Mouse (Mus musculus) liver, embryonic 14.5 days (tissue): ENCODE data around the gene Cnbp. TPM values are rescaled to one million over a fixed set of nuclear protein-coding genes. Genes with fewer than 3 reads are reported as not detected.

Source experiments
- ATAC-seq: fragments of 200-750 bp; cut with Nextera tagmentation; 2 replicates; pipeline ENCODE4 v1.8.0; 2017; ENCODE audit warnings: moderate number of reproducible peaks, mild to moderate bottlenecking, moderate library complexity; ENCODE audit not compliant: insufficient read depth
- DNase-seq, 3 experiments: peaks; one replicate each; pipeline ENCODE4 v3.0.0-alpha.2; 2012 to 2013; ENCODE audit warnings: low read depth in 3 of 3, low spot score in 3 of 3
- H3K27ac ChIP-seq: fragments of 300-500 bp; sonication (generic); 2 replicates; pipeline ENCODE4 v1.5.1; 2014; ENCODE audit warnings: moderate library complexity, mild to moderate bottlenecking, control low read depth, inconsistent platforms
- H3K27me3 ChIP-seq: fragments of 300-500 bp; sonication (generic); 2 replicates; pipeline ENCODE4 v1.6.1; 2014; ENCODE audit warnings: mild to moderate bottlenecking, low read length, moderate library complexity; ENCODE audit not compliant: control insufficient read depth, insufficient read depth
- H3K36me3 ChIP-seq: fragments of 300-500 bp; sonication (generic); replicated peaks from 2 replicates; pipeline ENCODE4 v1.6.1; 2014; ENCODE audit warnings: low read depth; ENCODE audit not compliant: control insufficient read depth, insufficient read depth
- H3K4me1 ChIP-seq, 2 experiments: fragments of 200-500 bp in 1 of 2; fragments of 300-500 bp in 1 of 2; sonication (generic) in 1 of 2; replicated peaks; 2 replicates each; pipeline ENCODE4 v1.6.1; 2012 to 2014; ENCODE audit warnings: antibody characterized with exemption in 1 of 2, inconsistent platforms in 1 of 2, low read length in 1 of 2; ENCODE audit not compliant: control insufficient read depth in 2 of 2, insufficient read depth in 2 of 2
- H3K4me2 ChIP-seq: fragments of 300-500 bp; sonication (generic); 2 replicates; pipeline ENCODE4 v1.6.1; 2014; ENCODE audit warnings: low read depth, mild to moderate bottlenecking, control low read depth, moderate library complexity
- H3K4me3 ChIP-seq, 2 experiments: fragments of 200-500 bp in 1 of 2; fragments of 300-500 bp in 1 of 2; sonication (generic) in 1 of 2; 2 replicates each; pipeline ENCODE4 v1.5.1; 2012 to 2014; ENCODE audit warnings: low read depth in 2 of 2, low read length in 2 of 2, mild to moderate bottlenecking in 2 of 2, control low read depth in 1 of 2, inconsistent platforms in 1 of 2, moderate library complexity in 1 of 2; ENCODE audit not compliant: insufficient read depth in 1 of 2
- H3K9ac ChIP-seq: fragments of 300-500 bp; sonication (generic); replicated peaks from 2 replicates; pipeline ENCODE4 v1.6.1; 2014; ENCODE audit warnings: mild to moderate bottlenecking, control low read depth, moderate library complexity
- H3K9me3 ChIP-seq: fragments of 300-500 bp; sonication (generic); 2 replicates; pipeline ENCODE4 v1.6.1; 2016; ENCODE audit warnings: low read length, mixed read lengths; ENCODE audit not compliant: control insufficient read depth
- CTCF ChIP-seq: IDR thresholded peaks from 2 replicates; pipeline ENCODE4 v1.5.1; 2016; ENCODE audit warnings: antibody characterized with exemption, low read depth, control low read depth
- EP300 ChIP-seq: IDR thresholded peaks from 2 replicates; pipeline ENCODE4 v1.6.1; 2016; ENCODE audit warnings: antibody characterized with exemption, low read depth
- WGBS: fragments of 180-500 bp; shearing (Covaris S2); extraction: QIAGEN DNeasy Blood & Tissue Kit; methylation state at CpG from one replicate; pipeline ENCODE4 v1.1.7; 2014; ENCODE audit not compliant: insufficient replicate concordance; 5-methylcytosine and 5-hydroxymethylcytosine counted together
- polyA plus RNA-seq, 2 experiments: library from polyadenylated mRNA; depleted of rRNA in 1 of 2; stranded (reverse) in 1 of 2; unstranded in 1 of 2; fragments of >200 nt; fragmentation: Nextera tagmentation in 1 of 2; extraction: Ambion mirVana in 1 of 2; gene quantifications; 2 replicates each; pipeline versions ENCODE4 v1.2.1 to v1.2.3; 2012 to 2014

The Cnbp gene
- polyA plus RNA-seq, 2 experiments, result 190 to 556 TPM

- H3K4me1 ChIP-seq, result peaks cover 12 to 20% of the 10 kb centered on the region in 2 experiments
- H3K4me2 ChIP-seq, result no peak overlapping the region
- ATAC-seq, result no peak
- peaks cover 73% of the 10 kb centered on the region for H3K36me3 ChIP-seq
- no peaks in the 10 kb centered on the region for H3K9me3 ChIP-seq
- no peaks in the 10 kb centered on the region for H3K27me3 ChIP-seq
- 89% methylated on average over 13 of the region's 13 CpGs for WGBS
- H3K4me3 ChIP-seq, result no peak overlapping the region
- no peak overlapping the region for H3K27ac ChIP-seq
- DNase-seq, result no peak
- H3K9ac ChIP-seq, result no peak overlapping the region
- TF ChIP-seq CTCF, result no peak
- TF ChIP-seq EP300, result no peak
These were observed 5.7 kb downstream of the Cnbp start for GRCm38 (mm10) chr6:87845031-87845695.

- TF ChIP-seq CTCF (peak; percentile 58; the same call in 1 of the 2 replicates), EP300 (no peak)
- H3K27me3 ChIP-seq, result no peaks in the 10 kb centered on the region
- no peak overlapping the region for H3K4me3 ChIP-seq
- no peak overlapping the region for H3K27ac ChIP-seq
- no peak overlapping the region for H3K4me2 ChIP-seq
- 22% methylated on average over 1 of the region's 1 CpGs for WGBS
- DNase-seq (peak in 1 of 3 experiments; percentile 37), ATAC-seq (no peak)
- H3K36me3 ChIP-seq, result peaks cover 56% of the 10 kb centered on the region
- no peaks in the 10 kb centered on the region for H3K9me3 ChIP-seq
- no peak overlapping the region for H3K9ac ChIP-seq
- peaks cover 10 to 13% of the 10 kb centered on the region in 2 experiments; a peak in 3 of 4 replicates for H3K4me1 ChIP-seq
These were observed 8.7 kb downstream of the Cnbp start for GRCm38 (mm10) chr6:87842254-87842653.

- WGBS, result 68% methylated on average over 8 of the region's 8 CpGs
- no peak for ATAC-seq
These were observed 9.3 kb downstream of the Cnbp start for GRCm38 (mm10) chr6:87841635-87842034.

GRCm38 (mm10) chr6:87839797-87840341, 11.0 kb downstream of the Cnbp start:
- H3K27ac ChIP-seq, result peak overlapping the region; percentile 97
- H3K9me3 ChIP-seq, result no peaks in the 10 kb centered on the region
- no peaks in the 10 kb centered on the region for H3K27me3 ChIP-seq
- H3K4me1 ChIP-seq, result peaks cover 10% of the 10 kb centered on the region in 2 experiments
- peak overlapping the region; percentile 84 for H3K9ac ChIP-seq
- 45% methylated on average over 11 of the region's 11 CpGs for WGBS
- peaks cover 33% of the 10 kb centered on the region for H3K36me3 ChIP-seq
- TF ChIP-seq EP300 (no peak), CTCF (no peak)
- peak overlapping the region; percentile 78 for H3K4me2 ChIP-seq
- ATAC-seq (no peak), DNase-seq (no peak)
- peak overlapping the region in 1 of 2 experiments; percentile 70; a peak in 2 of 4 replicates for H3K4me3 ChIP-seq

More at GRCm38 (mm10) chr6:87841635-87842034, 9.3 kb downstream of the Cnbp start:
- Histone ChIP-seq H3K9ac (no peak overlapping the region), H3K27me3 (no peaks in the 10 kb centered on the region), H3K4me1 (peaks cover 10% of the 10 kb centered on the region in 2 experiments), H3K9me3 (no peaks in the 10 kb centered on the region), H3K4me2 (no peak overlapping the region), H3K36me3 (peaks cover 50% of the 10 kb centered on the region), H3K4me3 (no peak overlapping the region), H3K27ac (no peak overlapping the region)
- no peak for DNase-seq
- TF ChIP-seq EP300 (no peak), CTCF (no peak)

GRCm38 (mm10) chr6:87838551-87839197, 12.2 kb downstream of the Cnbp start, which contains the start of gene Isy1:
Gene Isy1, minus strand, starts transcription at chr6:87838798.
- ATAC-seq (peak; percentile 96), DNase-seq (peak; percentile 95 to 96 (median 95))
- Histone ChIP-seq H3K4me2 (peak within 1 kb of the TSS; percentile 78), H3K4me3 (peak within 1 kb of the TSS; percentile 70 to 85), H3K36me3 (peaks cover 27% of the 10 kb centered on the region), H3K27me3 (no peaks in the 10 kb centered on the region), H3K9ac (peak within 1 kb of the TSS; percentile 91), H3K9me3 (no peaks in the 10 kb centered on the region), H3K4me1 (peaks cover 10% of the 10 kb centered on the region in 2 experiments), H3K27ac (peak within 1 kb of the TSS; percentile 97)
- under 1% methylated on average over 46 of the region's 46 CpGs for WGBS
- TF ChIP-seq EP300, result peak; percentile 57
- peak; percentile 30 for TF ChIP-seq CTCF
